In the genomic region with DNA sequence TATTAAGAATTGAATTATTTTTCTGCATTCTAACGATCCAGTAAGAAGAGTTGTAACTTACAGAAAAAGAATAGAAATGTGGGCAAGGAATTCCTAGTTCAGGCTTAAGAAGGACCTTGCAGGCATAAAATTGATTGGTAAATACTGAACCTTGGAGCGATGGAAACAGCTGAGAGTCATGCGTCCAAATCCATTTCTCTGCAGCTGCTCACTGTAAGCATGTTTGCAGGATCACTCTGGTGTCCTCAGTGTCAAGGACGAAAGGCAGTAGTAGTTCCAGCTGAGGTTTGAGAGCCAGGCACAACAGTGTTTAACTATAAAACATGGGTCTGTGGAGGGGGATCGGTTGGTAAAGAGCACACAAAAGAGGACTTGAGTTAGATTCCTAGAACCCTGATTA, we compare ENCODE assay signal across 18 mouse cellular contexts.
"Had no signal": no experiment of that assay in that cellular context is flagged by ENCODE, and none has a peak within 500 bp of the region (broad histone marks: within the 10 kb centered on the region; RNA-seq: fewer than 3 reads in every experiment).

No protein-coding gene starts in this region.

- H3K4me1 ChIP-seq: limb, embryonic 15.5 days; midbrain, embryonic 12.5 days; midbrain, embryonic 15.5 days; neural tube, embryonic 13.5 days had no signal

- H3K9ac ChIP-seq: limb, embryonic 15.5 days; liver, embryonic 14.5 days; liver, postnatal 0 days; lung, embryonic 14.5 days; midbrain, embryonic 12.5 days; midbrain, embryonic 15.5 days; neural tube, embryonic 13.5 days had no signal

- ATAC-seq: liver, postnatal 0 days; lung, postnatal 0 days; midbrain, embryonic 15.5 days had no signal

- DNase-seq: kidney, adult 2 months; kidney, postnatal 25 days; layer of hippocampus, adult 9-11 months; liver, postnatal 0 days; lung, embryonic 14.5 days; thymus, adult 18-20 months; thymus, postnatal 4 days had no signal

- H3K27me3 ChIP-seq: limb, embryonic 15.5 days; midbrain, embryonic 12.5 days; midbrain, embryonic 15.5 days; neural tube, embryonic 13.5 days had no signal

- H3K4me2 ChIP-seq: limb, embryonic 15.5 days; liver, embryonic 11.5 days; lung, embryonic 14.5 days; midbrain, embryonic 12.5 days; midbrain, embryonic 15.5 days; neural tube, embryonic 13.5 days had no signal

- H3K4me3 ChIP-seq: layer of hippocampus, adult 2 months; limb, embryonic 15.5 days; midbrain, embryonic 12.5 days; midbrain, embryonic 15.5 days; neural tube, embryonic 13.5 days had no signal

- H3K9me3 ChIP-seq: limb, embryonic 15.5 days; midbrain, embryonic 12.5 days; midbrain, embryonic 15.5 days; neural tube, embryonic 13.5 days had no signal

- H3K27ac ChIP-seq: kidney, postnatal 0 days; layer of hippocampus, adult 2 months; limb, embryonic 15.5 days; liver, embryonic 14.5 days; macrophage; midbrain, embryonic 12.5 days; midbrain, embryonic 15.5 days; neural tube, embryonic 13.5 days; stomach, postnatal 0 days had no signal

- H3K36me3 ChIP-seq: limb, embryonic 15.5 days; midbrain, embryonic 12.5 days; midbrain, embryonic 15.5 days; neural tube, embryonic 13.5 days had no signal
